ENCODE assay signal across 17 mouse cellular contexts in the genomic region with DNA sequence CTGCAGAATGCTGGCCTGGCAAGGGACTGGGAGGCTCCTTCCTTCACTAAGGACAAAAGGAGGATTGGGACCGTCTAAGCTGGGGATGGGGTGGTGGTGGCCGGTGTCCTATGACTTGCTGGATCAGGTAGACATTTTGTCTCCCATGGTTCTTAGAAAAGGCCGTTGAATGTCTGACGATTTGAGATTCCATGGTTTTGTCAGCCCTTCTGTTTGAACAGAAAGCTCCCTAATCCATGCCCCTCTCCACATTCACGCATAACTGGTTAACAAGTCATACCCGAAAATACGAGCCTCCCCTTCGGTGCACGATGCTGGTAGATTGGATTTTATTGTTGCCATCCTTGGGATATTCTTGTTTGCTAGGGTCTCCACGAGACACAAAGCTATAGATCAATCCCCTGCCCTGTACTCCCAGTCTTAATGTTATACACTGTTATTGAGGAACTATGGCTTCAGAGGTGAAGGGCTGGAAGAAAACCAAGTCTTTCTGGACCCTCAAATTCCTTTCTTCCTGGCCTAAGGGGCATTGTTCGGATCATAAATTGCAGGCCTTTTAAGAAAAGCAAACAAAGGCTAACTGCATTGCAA. TPM values are rescaled to one million over a fixed set of nuclear protein-coding genes. Genes with fewer than 3 reads are reported as not detected.
A peak's percentile ranks its signal among the peaks of the same experiment; 100 is the strongest.
DNase-seq lines count a peak whose midpoint lies in the region; ATAC-seq and TF ChIP-seq lines count a peak whose summit lies in the region.
"Had no signal": no experiment of that assay in that cellular context is flagged by ENCODE, and none has a peak within 500 bp of the region (broad histone marks: within the 10 kb centered on the region; RNA-seq: fewer than 3 reads in every experiment).

No protein-coding gene starts in this region.

- 64% methylated on average over 11 of the region's 11 CpGs for WGBS in heart, adult 2 months
- 55% methylated on average over 11 of the region's 11 CpGs for WGBS in hindbrain, embryonic 14.5 days
- WGBS in hindbrain, embryonic 16.5 days: 64% methylated on average over 11 of the region's 11 CpGs
- 41% methylated on average over 11 of the region's 11 CpGs for WGBS in midbrain, embryonic 11.5 days
- 57% methylated on average over 11 of the region's 11 CpGs for WGBS in midbrain, postnatal 0 days
- WGBS in liver, postnatal 0 days (ENCODE audit: insufficient replicate concordance): 71% methylated on average over 11 of the region's 11 CpGs

- H3K4me2 ChIP-seq in hindbrain, embryonic 14.5 days (replicated peaks): no peak overlapping the region
- H3K4me2 ChIP-seq in hindbrain, embryonic 16.5 days (ENCODE audit: low read length): no peak overlapping the region
- H3K4me2 ChIP-seq in midbrain, embryonic 11.5 days: no peak overlapping the region
- no peak overlapping the region for H3K4me2 ChIP-seq in midbrain, postnatal 0 days (ENCODE audit: low read depth, low read length, poor library complexity, severe bottlenecking)
- H3K4me2 ChIP-seq in liver, postnatal 0 days (ENCODE audit: low read depth, low read length): no peak overlapping the region

- DNase-seq in heart, adult 2 months: no peak
- no peak for DNase-seq in heart, adult 11 months
- DNase-seq in hindbrain, embryonic 14.5 days (ENCODE audit: low spot score): no peak
- DNase-seq in midbrain, embryonic 11.5 days (ENCODE audit: low spot score, missing footprints): peak; percentile 93
- no peak for DNase-seq in midbrain, postnatal 0 days (ENCODE audit: low spot score)
- DNase-seq in liver, postnatal 0 days: no peak
- DNase-seq in layer of hippocampus, postnatal 25 days (ENCODE audit: extremely low spot score in 1 of 2, low spot score in 1 of 2): no peak
- DNase-seq: cerebellum, postnatal 36 days; right cerebral cortex, postnatal 14 days; thymus, adult 18-20 months had no signal

- no peaks in the 10 kb centered on the region for H3K79me2 ChIP-seq in heart, adult 2 months (replicated peaks; ENCODE audit: control insufficient read depth, insufficient read depth, low read length)

- H3K9ac ChIP-seq in heart, adult 2 months (ENCODE audit: low read depth, low read length): peak overlapping the region; percentile 31; the same call in 1 of the 2 replicates
- no peak overlapping the region for H3K9ac ChIP-seq in hindbrain, embryonic 14.5 days
- no peak overlapping the region for H3K9ac ChIP-seq in hindbrain, embryonic 16.5 days (ENCODE audit: low read depth, low read length)
- no peak overlapping the region for H3K9ac ChIP-seq in midbrain, embryonic 11.5 days (ENCODE audit: low read length)
- H3K9ac ChIP-seq in midbrain, postnatal 0 days (replicated peaks; ENCODE audit: low read length, poor library complexity, severe bottlenecking): no peak overlapping the region
- H3K9ac ChIP-seq in liver, postnatal 0 days (replicated peaks): no peak overlapping the region
- H3K9ac ChIP-seq: hindbrain, embryonic 12.5 days; limb, embryonic 13.5 days had no signal

- TF ChIP-seq POLR2A in heart, adult 2 months (IDR thresholded peaks at IDR 0.05; ENCODE audit: insufficient read depth, low read depth, low read length): no peak

- peak overlapping the region; percentile 91 for H3K27ac ChIP-seq in heart, adult 2 months
- H3K27ac ChIP-seq in hindbrain, embryonic 14.5 days: peak overlapping the region; percentile 24; the same call in 1 of the 2 replicates
- H3K27ac ChIP-seq in hindbrain, embryonic 16.5 days (ENCODE audit: low read depth, low read length): no peak overlapping the region
- no peak overlapping the region for H3K27ac ChIP-seq in midbrain, embryonic 11.5 days (ENCODE audit: low read depth, low read length)
- no peak overlapping the region for H3K27ac ChIP-seq in midbrain, postnatal 0 days (ENCODE audit: low read depth, low read length)
- peak overlapping the region; percentile 69 for H3K27ac ChIP-seq in liver, postnatal 0 days (ENCODE audit: low read depth)
- H3K27ac ChIP-seq: hindbrain, embryonic 12.5 days; limb, embryonic 13.5 days had no signal

- H3K4me3 ChIP-seq in heart, adult 2 months: no peak overlapping the region
- no peak overlapping the region for H3K4me3 ChIP-seq in hindbrain, embryonic 14.5 days (replicated peaks; ENCODE audit: low read length)
- no peak overlapping the region for H3K4me3 ChIP-seq in hindbrain, embryonic 16.5 days (ENCODE audit: low read length)
- H3K4me3 ChIP-seq in midbrain, embryonic 11.5 days (ENCODE audit: low read depth, low read length): no peak overlapping the region
- H3K4me3 ChIP-seq in midbrain, postnatal 0 days (ENCODE audit: low read depth, low read length): no peak overlapping the region
- no peak overlapping the region for H3K4me3 ChIP-seq in liver, postnatal 0 days (ENCODE audit: low read depth, low read length)
- H3K4me3 ChIP-seq: hindbrain, embryonic 12.5 days; limb, embryonic 13.5 days; myocyte had no signal

- no peaks in the 10 kb centered on the region for H3K9me3 ChIP-seq in hindbrain, embryonic 14.5 days (ENCODE audit: control insufficient read depth, low read length)
- no peaks in the 10 kb centered on the region for H3K9me3 ChIP-seq in hindbrain, embryonic 16.5 days (ENCODE audit: control insufficient read depth, low read length)
- H3K9me3 ChIP-seq in midbrain, embryonic 11.5 days (ENCODE audit: control insufficient read depth, low read length): no peaks in the 10 kb centered on the region
- no peaks in the 10 kb centered on the region for H3K9me3 ChIP-seq in midbrain, postnatal 0 days (ENCODE audit: low read length)
- H3K9me3 ChIP-seq in liver, postnatal 0 days (ENCODE audit: low read length): no peaks in the 10 kb centered on the region
- H3K9me3 ChIP-seq: G1E; hindbrain, embryonic 12.5 days; limb, embryonic 13.5 days had no signal

- TF ChIP-seq EP300 in heart, adult 2 months (IDR thresholded peaks at IDR 0.05; ENCODE audit: insufficient read depth, low read depth, low read length): no peak
- no peak for TF ChIP-seq EP300 in liver, postnatal 0 days (IDR thresholded peaks at IDR 0.05; ENCODE audit: low read depth)

- intact Hi-C loops in heart, adult 2 months (cut with DNase I): loop anchor here (2.0 to 5.0 kb wide), 2 partner anchors 93 to 204 kb away; no protein-coding TSS in a partner anchor

- H3K4me1 ChIP-seq in heart, adult 2 months (ENCODE audit: control insufficient read depth, insufficient read depth, low read length): peaks cover 7% of the 10 kb centered on the region
- H3K4me1 ChIP-seq in hindbrain, embryonic 14.5 days (replicated peaks; ENCODE audit: control insufficient read depth, insufficient read depth, low read length): peaks cover 19% of the 10 kb centered on the region; the same call in 1 of the 2 replicates
- H3K4me1 ChIP-seq in hindbrain, embryonic 16.5 days (ENCODE audit: control insufficient read depth, insufficient read depth, low read depth, low read length): peaks cover 8% of the 10 kb centered on the region
- peaks cover 8% of the 10 kb centered on the region for H3K4me1 ChIP-seq in midbrain, embryonic 11.5 days (ENCODE audit: control insufficient read depth, insufficient read depth, low read length)
- H3K4me1 ChIP-seq in midbrain, postnatal 0 days (ENCODE audit: insufficient read depth, low read length): 0 out of 2 replicates have a peak, but pooled peaks cover 3% of the 10 kb centered on the region
- peaks cover 11% of the 10 kb centered on the region for H3K4me1 ChIP-seq in liver, postnatal 0 days (ENCODE audit: insufficient read depth)

- no peaks in the 10 kb centered on the region for H3K27me3 ChIP-seq in heart, adult 2 months (ENCODE audit: control insufficient read depth, insufficient read depth, low read length)
- no peaks in the 10 kb centered on the region for H3K27me3 ChIP-seq in hindbrain, embryonic 14.5 days (ENCODE audit: control insufficient read depth, insufficient read depth, low read length)
- no peaks in the 10 kb centered on the region for H3K27me3 ChIP-seq in hindbrain, embryonic 16.5 days (replicated peaks; ENCODE audit: control insufficient read depth, insufficient read depth, low read length)
- no peaks in the 10 kb centered on the region; the same call in 1 of the 2 replicates for H3K27me3 ChIP-seq in midbrain, embryonic 11.5 days (ENCODE audit: control insufficient read depth, insufficient read depth, low read length)
- H3K27me3 ChIP-seq in midbrain, postnatal 0 days (ENCODE audit: insufficient read depth, low read length): no peaks in the 10 kb centered on the region; the same call in 1 of the 2 replicates
- H3K27me3 ChIP-seq in liver, postnatal 0 days (ENCODE audit: insufficient read depth, low read length): no peaks in the 10 kb centered on the region
- H3K27me3 ChIP-seq: hindbrain, embryonic 12.5 days; limb, embryonic 13.5 days had no signal

- no peaks in the 10 kb centered on the region for H3K36me3 ChIP-seq in heart, adult 2 months (ENCODE audit: control insufficient read depth, insufficient read depth, low read length)
- H3K36me3 ChIP-seq in hindbrain, embryonic 14.5 days (replicated peaks; ENCODE audit: control insufficient read depth, insufficient read depth): no peaks in the 10 kb centered on the region
- no peaks in the 10 kb centered on the region for H3K36me3 ChIP-seq in hindbrain, embryonic 16.5 days (ENCODE audit: control insufficient read depth, insufficient read depth, low read length)
- H3K36me3 ChIP-seq in midbrain, embryonic 11.5 days (ENCODE audit: control insufficient read depth, insufficient read depth, low read length): no peaks in the 10 kb centered on the region
- H3K36me3 ChIP-seq in midbrain, postnatal 0 days (ENCODE audit: insufficient read depth, low read length): no peaks in the 10 kb centered on the region
- no peaks in the 10 kb centered on the region for H3K36me3 ChIP-seq in liver, postnatal 0 days (replicated peaks; ENCODE audit: insufficient read depth, low read length)
- H3K36me3 ChIP-seq: G1E; hindbrain, embryonic 12.5 days; limb, embryonic 13.5 days had no signal

- TF ChIP-seq CTCF in heart, adult 2 months (IDR thresholded peaks at IDR 0.05): no peak
- no peak for TF ChIP-seq CTCF in midbrain, postnatal 0 days (IDR thresholded peaks at IDR 0.05)
- TF ChIP-seq CTCF in liver, postnatal 0 days (IDR thresholded peaks at IDR 0.05; ENCODE audit: low read depth): no peak

- ATAC-seq in hindbrain, embryonic 14.5 days (ENCODE audit: low FRiP score): no peak
- no peak for ATAC-seq in hindbrain, embryonic 16.5 days
- no peak for ATAC-seq in midbrain, embryonic 11.5 days (ENCODE audit: low FRiP score)
- no peak for ATAC-seq in midbrain, postnatal 0 days (ENCODE audit: low FRiP score)
- ATAC-seq in liver, postnatal 0 days: no peak

RNA-seq across cellular contexts. Expression of gene Mab21l3, which starts 43.7 kb away (rescaled TPM):
- total RNA-seq in heart, adult 2 months (2021): not detected
- 0.16 TPM in 1 of 2 replicates, not detected in the other for polyA plus RNA-seq in heart, adult 2 months (2012; rRNA removed)
- 0.08 and 0.12 TPM in 2 replicates for polyA plus RNA-seq in hindbrain, embryonic 14.5 days (2014; fragmentation: Nextera tagmentation; extraction: Ambion mirVana)
- polyA plus RNA-seq in hindbrain, embryonic 16.5 days (2015; fragmentation: Nextera tagmentation; extraction: Ambion mirVana): 0.16 TPM in 2 replicates
- polyA plus RNA-seq in midbrain, embryonic 11.5 days (2014; fragmentation: Nextera tagmentation; extraction: Ambion mirVana): 0.34 and 0.55 TPM in 2 replicates
- total RNA-seq in midbrain, postnatal 0 days (2014; rRNA removed): 0.22 and 0.33 TPM in 2 replicates
- polyA plus RNA-seq in midbrain, postnatal 0 days (2015; fragmentation: Nextera tagmentation; extraction: Ambion mirVana): not detected in 2 replicates
- not detected in 2 replicates for polyA plus RNA-seq in liver, postnatal 0 days (2015; fragmentation: Nextera tagmentation; extraction: Ambion mirVana)
- under 1 TPM in 1 of 2 experiments, not detected in 1; 0.14 TPM for total RNA-seq in layer of hippocampus, postnatal 25 days (2021)
- total RNA-seq: gastrocnemius, adult 8-10 months; megakaryocyte-erythroid progenitor cell, adult 5-6 weeks had no signal
- polyA plus RNA-seq: G1E had no signal

Comparison
In these comparisons a context has a peak if more than half of its experiments do, and no peak if none do; other contexts are left out.
1. H3K27ac ChIP-seq: peak in heart, adult 2 months (single experiment), hindbrain, embryonic 14.5 days (single experiment) and liver, postnatal 0 days (single experiment); none in hindbrain, embryonic 16.5 days (single experiment), midbrain, embryonic 11.5 days (single experiment) and midbrain, postnatal 0 days (single experiment).